Mouse (Mus musculus): ENCODE measurements around the gene Zcchc10.
"Not testable (repeated sequence)": the region's sequence is repeated elsewhere in the genome, so short reads cannot be mapped to it uniquely, and the experiment has no call there.

The Zcchc10 gene

GRCm38 (mm10) chr11:53324512-53324968 is at the start of gene Zcchc10:
Zcchc10 (plus strand) TSS chr11:53324679.
- peak; percentile 92 to 96 for DNase-seq

GRCm38 (mm10) chr11:53275358-53275757 is 49.1 kb upstream of the Zcchc10 start:
- DNase-seq, result no peak

DNA sequence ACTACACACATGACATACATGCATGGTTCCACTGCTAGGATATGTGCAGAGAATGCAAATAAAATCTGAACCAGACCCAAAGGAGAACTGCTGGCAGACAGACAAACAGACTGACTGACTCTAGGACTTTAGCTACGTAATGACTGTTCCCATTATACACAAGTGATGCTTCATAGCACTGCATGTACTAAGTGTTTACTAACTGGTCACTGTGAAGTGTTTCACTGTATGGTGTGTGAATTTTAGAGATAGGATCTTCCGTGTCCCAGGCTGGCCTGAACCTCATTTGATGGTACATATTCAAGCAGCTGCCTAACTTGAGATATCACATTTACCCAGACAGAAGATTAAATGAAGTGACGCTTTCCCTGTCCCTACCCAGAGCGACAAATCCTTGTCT is 46.1 kb upstream of the Zcchc10 start:
- no peak for DNase-seq

DNA sequence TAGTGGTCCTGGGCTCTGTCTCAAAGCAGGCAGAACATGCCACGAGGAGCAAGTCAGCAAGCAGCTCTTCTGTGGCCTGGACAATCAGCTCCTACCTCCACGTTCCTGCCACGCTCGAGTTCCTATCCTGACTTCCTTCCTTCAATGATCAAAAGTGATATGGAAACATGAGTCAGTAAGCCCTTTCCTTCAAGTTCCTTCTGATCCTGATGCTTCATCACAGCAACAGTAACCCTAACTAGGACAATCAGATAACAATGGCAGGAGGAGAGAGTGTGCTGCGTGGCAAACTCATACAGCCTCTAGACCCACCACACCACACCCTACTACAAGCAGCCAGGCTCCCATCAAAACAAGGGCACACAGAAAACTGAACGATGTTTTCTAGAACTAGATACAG is 38.6 kb upstream of the Zcchc10 start:
- no peak for DNase-seq

DNA sequence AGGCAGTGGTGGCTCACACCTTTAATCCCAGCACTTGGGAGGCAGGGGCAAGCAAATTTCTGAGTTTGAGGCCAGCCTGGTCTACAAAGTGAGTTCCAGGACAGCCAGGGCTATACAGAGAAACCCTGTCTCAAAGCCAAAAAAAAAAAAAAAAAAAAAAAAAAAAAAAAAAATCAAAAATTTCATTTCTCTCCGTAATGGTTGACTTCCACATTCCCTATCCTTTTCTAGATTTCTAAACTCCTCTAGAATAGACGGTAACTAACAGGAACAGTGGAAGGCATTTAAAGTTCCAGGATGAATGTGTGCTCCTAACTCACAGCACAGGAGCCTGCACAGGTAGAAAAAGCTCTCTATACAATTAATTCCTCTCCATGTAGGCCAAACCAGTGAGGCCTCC is 34.3 kb upstream of the Zcchc10 start:
- DNase-seq, result not testable (repeated sequence)

- no peak for DNase-seq
Measured at GRCm38 (mm10) chr11:53290871-53291270, 33.6 kb upstream of the Zcchc10 start.

GRCm38 (mm10) chr11:53294441-53294840 is 30.0 kb upstream of the Zcchc10 start:
- DNase-seq, result no peak

- DNase-seq, result no peak
Measured at GRCm38 (mm10) chr11:53296880-53297279, 27.6 kb upstream of the Zcchc10 start.

GRCm38 (mm10) chr11:53297947-53298860 is 26.3 kb upstream of the Zcchc10 start:
- peak; percentile 33 to 43 for DNase-seq

GRCm38 (mm10) chr11:53299551-53300329 is 24.7 kb upstream of the Zcchc10 start:
- peak; percentile 84 to 91 for DNase-seq

DNA sequence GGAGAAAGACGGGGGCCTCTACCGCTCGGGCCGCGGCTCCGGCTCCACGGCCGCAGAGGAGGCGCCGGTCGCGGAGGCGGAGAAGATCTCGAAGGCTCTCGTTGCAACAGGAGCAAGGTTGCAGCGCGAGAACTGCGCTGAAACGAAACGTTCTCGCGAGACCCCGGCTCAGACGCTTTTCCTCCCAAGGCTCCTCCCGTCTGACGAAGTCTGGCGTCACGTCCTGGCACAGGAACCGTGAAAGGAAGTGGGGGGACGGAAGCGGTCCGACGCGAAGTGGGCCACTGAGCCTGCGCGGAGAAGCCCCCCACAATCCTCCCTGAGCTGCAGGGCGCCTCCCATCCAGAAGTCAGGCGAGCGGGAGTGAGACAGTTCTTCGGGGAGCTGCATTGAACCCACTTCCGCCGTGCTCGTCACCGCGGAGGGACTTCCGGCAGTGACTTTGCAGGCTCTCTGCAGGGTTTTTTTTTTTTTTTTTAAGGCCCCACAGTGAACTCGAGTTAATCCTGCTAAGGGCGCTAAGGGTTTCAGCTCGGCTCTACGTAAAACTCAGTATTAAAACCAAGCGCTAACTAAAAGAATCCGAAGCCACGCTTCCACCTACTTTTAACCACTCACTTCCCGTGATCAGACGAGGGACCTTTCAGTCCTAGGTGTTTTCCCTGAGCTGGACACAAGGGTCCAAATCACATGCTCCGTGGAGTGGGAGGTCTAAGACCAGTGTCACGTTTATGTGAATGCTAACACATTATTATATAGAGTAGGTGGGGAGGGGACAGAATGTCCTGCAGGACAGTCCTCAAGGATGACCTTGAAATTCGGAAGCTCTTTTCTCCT is 23.9 kb upstream of the Zcchc10 start, which contains the start of gene Hspa4:
Gene Hspa4 (minus strand): TSS at position 128 of the 837 bp plus-strand sequence.
- DNase-seq, result peak; percentile 98 to 99

DNA sequence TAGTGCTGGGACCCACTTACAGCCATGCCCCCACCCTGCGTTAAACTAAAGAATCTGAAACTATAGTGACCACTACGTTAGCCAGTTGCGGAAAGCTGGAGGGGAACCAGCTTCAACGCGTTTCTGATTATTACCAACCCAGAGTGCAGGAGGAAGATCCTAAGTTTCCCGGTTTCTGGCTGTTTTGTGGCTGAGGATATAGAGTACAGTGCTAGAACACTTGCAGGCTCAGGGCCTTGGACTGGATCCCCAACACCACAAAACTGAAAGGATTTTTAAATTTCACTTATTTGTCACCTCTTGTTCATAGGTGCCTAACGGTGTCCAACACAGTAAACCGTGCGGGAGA is 23.3 kb upstream of the Zcchc10 start:
- peak in 1 of 2 experiments; percentile 31 for DNase-seq

DNA sequence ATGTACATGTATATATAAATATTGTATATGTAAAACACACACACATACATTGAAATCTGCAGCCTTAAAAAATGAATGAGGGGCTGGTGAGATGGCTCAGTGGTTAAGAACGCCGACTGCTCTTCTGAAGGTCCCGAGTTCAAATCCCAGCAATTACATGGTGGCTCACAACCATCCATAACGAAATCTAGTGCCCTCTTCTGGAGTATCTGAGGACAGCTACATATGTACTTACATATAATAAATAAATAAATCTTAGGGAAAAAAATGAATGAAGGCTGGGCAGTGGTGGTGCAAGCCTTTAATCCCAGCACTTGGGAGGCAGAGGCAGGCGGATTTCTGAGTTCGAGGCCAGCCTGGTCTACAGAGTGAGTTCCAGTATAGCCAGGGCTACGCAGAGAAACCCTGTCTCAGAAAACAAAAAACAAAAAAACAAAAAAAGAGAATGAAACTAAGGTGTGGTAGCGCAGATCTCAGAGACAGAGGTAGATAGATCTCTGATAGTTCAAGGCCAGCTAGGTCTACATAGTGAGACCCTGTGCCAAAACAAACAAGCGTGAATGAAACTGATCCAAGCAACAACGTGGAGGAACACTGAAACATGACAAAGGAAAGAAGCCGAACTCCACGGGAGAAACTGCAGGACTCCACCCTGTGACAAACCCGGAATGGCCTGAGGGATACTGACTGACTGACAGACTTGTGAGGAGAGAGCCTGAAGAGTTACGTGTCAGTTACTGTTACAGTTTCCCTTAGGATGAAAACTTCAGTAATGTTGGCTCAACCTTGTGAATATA is 20.2 kb upstream of the Zcchc10 start:
- no peak for DNase-seq

GRCm38 (mm10) chr11:53306965-53307364 is 17.5 kb upstream of the Zcchc10 start:
- no peak for DNase-seq

GRCm38 (mm10) chr11:53307558-53308065 is 16.9 kb upstream of the Zcchc10 start:
- peak; percentile 52 to 77 for DNase-seq

- DNase-seq, result peak; percentile 48 to 55
Measured at GRCm38 (mm10) chr11:53308251-53308864, 16.1 kb upstream of the Zcchc10 start.

GRCm38 (mm10) chr11:53308884-53309310 is 15.6 kb upstream of the Zcchc10 start:
- peak; percentile 76 to 89 for DNase-seq

DNA sequence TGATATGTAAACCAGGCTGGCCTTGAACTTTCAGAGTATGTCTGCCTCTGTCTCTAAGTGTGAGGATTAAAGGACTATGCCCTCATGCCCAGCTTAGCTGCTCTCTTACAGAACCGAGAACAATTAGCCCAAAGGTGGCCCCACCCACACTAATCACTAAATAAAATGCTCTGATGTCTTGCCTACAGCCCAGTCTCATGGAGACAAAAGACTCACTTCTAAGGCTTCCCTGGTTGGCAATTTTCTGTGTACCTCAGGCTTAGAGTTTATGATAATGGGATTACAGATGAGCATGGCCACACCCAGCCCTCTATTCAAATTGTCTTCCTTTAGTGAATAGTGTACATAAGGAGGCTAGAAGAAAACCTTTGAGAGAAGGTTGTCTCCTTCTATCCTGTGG is 13.1 kb upstream of the Zcchc10 start:
- no peak for DNase-seq

GRCm38 (mm10) chr11:53312823-53313222 is 11.7 kb upstream of the Zcchc10 start:
- DNase-seq, result not testable (repeated sequence)

- peak; percentile 46 to 68 for DNase-seq
Measured at GRCm38 (mm10) chr11:53314770-53315173, 9.7 kb upstream of the Zcchc10 start.

DNA sequence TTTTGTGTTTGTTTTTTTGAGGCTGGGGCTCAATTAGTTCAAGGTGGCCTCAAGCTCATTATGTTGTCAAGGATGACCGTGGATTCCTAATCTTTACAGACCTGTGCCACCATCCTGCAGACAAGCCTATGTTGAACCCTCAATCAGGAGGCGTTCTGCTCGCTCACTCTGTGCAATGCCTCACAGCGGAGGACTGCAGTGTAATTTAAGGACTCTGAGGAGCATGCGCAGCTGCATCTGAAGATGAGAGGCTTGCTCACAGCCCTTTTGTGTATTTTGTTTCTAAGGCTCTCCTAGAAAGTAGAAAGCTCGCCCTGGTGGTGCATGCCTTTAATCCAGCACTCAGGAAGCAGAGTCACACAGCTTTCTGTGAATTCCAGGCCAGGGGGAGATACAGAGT is 7.5 kb upstream of the Zcchc10 start:
- no peak for DNase-seq

All from kidney, postnatal 36 days (tissue).